Mouse (Mus musculus) E14TG2a.4 (cell line): Measurements from ENCODE around the gene Shh.

Experiments
- CTCF ChIP-seq: conservative IDR thresholded peaks from 2 replicates; pipeline ENCODE4 v1.5.1; 2014; ENCODE audit warnings: low read length
- NANOG ChIP-seq: IDR thresholded peaks from 2 replicates; pipeline ENCODE4 v1.6.1; 2014; ENCODE audit warnings: borderline replicate concordance, low read length, mixed read lengths

DNA sequence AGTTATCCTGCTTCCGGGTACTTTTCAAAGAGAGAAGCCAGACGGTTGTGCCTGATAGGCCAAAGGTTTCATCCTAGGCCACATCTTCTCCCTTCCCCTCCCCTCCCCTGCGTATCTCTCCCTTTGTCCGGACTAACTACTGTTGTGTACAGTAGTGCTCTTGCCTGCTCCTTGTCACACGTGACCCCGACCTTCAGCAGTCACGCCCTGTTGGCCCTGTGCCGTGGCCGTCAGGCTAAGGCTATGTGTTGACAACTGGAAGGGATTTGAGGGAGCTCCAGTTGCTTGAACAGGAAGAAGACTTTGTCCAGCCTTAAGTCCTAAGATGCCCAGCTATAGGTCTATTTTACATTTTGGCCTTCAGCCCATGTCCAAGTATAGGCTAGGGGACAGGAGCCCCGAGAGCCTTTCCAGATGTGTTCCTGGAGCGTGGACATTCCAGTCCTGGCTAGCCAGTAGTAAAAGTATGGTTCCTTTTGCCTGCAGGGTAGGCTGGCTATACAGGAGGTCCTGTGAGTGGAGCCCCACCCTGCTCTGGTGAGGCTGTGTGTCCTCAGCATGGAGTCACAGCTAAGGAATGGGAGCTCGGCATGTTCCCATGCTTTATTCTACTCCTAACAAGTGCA, 47.3 kb downstream of the Shh start:
- TF ChIP-seq CTCF, result no peak
- TF ChIP-seq NANOG, result no peak
